Mouse (Mus musculus) ES-Bruce4 (cell line): ENCODE measurements around the gene Gm42791. TPM values are rescaled to one million over a fixed set of nuclear protein-coding genes. Genes with fewer than 3 reads are reported as not detected.

Source experiments
- H3K27ac ChIP-seq: 2 replicates; pipeline ENCODE4 v1.5.1; 2012; ENCODE audit warnings: low read length, inconsistent platforms; ENCODE audit not compliant: insufficient read depth
- H3K27me3 ChIP-seq: 2 replicates; pipeline ENCODE4 v1.6.1; 2012; ENCODE audit warnings: mild to moderate bottlenecking, low read length, inconsistent platforms; ENCODE audit not compliant: control insufficient read depth, poor library complexity, insufficient read depth, severe bottlenecking
- H3K36me3 ChIP-seq: 2 replicates; pipeline ENCODE4 v1.6.1; 2012; ENCODE audit warnings: inconsistent platforms, mild to moderate bottlenecking, low read length, moderate library complexity; ENCODE audit not compliant: control insufficient read depth, poor library complexity, insufficient read depth, severe bottlenecking
- H3K4me1 ChIP-seq: one replicate; pipeline ENCODE4 v1.8.1; 2011; ENCODE audit warnings: low read length; ENCODE audit not compliant: control insufficient read depth, insufficient read depth
- H3K4me3 ChIP-seq: 2 replicates; pipeline ENCODE4 v1.5.1; 2011; ENCODE audit warnings: low read depth, mild to moderate bottlenecking, low read length
- H3K9ac ChIP-seq: 2 replicates; pipeline ENCODE4 v1.6.1; 2012; ENCODE audit warnings: low read depth, mild to moderate bottlenecking, inconsistent platforms; ENCODE audit not compliant: poor library complexity, severe bottlenecking
- H3K9me3 ChIP-seq: replicated peaks from 2 replicates; pipeline ENCODE4 v1.6.1; 2012; ENCODE audit warnings: mild to moderate bottlenecking, low read length, inconsistent platforms; ENCODE audit not compliant: control insufficient read depth, poor library complexity, insufficient read depth, severe bottlenecking
- CTCF ChIP-seq: IDR thresholded peaks from one replicate; pipeline ENCODE4 v1.8.1; 2011; ENCODE audit warnings: low read depth, low read length
- EP300 ChIP-seq: IDR thresholded peaks from 2 replicates; pipeline ENCODE4 v1.6.1; 2011; ENCODE audit warnings: low read depth, low read length; ENCODE audit not compliant: insufficient read depth
- POLR2A ChIP-seq: IDR thresholded peaks from one replicate; pipeline ENCODE4 v1.8.1; 2011; ENCODE audit warnings: low read length; ENCODE audit not compliant: insufficient read depth
- polyA plus RNA-seq: library from polyadenylated mRNA; stranded (reverse); fragments of >200 nt; gene quantifications from 2 replicates; pipeline ENCODE4 v1.2.4, GENCODE M21; 2011; ENCODE audit warnings: low read depth; ENCODE audit not compliant: missing spikeins, insufficient read depth, insufficient read length

Gene Gm42791
- polyA plus RNA-seq, 1 experiment: 4.8 TPM

DNA sequence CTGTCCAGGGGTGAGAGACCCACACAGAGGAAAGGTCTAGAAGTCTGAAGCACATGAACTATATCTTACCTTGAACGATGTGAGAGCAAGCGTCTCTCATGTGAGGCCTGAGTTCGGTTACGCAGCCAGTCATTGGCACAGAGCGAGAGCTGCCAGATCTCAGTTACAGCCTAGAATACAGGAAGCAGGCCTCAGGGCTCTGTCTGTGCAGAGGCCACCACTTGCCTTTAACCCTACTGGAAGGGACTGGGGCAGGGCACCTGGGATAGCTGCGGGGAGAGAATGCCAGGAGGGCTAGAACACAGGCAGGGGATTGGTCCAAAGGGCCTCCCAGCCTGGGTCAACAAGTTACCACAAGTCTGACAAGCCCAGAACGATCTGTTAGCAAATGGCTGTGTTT is 4.9 kb upstream of the Gm42791 start:
- Histone ChIP-seq H3K4me3 (no peak overlapping the region), H3K27ac (no peak overlapping the region), H3K36me3 (no peaks in the 10 kb centered on the region)

DNA sequence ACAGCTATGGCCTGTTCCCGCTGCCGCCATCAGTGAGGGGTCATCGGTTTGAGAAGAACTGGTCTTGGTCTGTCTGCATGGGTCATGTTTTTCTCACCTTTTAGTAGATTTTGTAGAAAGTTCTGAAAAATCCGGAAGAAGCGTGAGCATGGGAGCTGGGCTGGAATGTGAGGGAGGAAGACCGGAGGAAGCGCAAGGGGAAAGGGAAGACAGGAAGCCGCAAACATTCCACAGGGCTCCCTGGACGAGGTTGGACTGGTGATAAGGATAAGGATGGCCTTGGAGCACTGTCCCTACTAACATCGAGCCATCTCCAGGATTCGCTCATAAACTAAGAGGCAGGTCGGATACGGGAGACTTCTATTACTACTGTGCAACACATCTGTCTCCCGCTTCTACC is 3.6 kb upstream of the Gm42791 start:
- H3K4me3 ChIP-seq: no peak overlapping the region
- no peak for TF ChIP-seq POLR2A
- TF ChIP-seq CTCF: no peak
- TF ChIP-seq EP300: no peak
- peaks cover 2% of the 10 kb centered on the region for H3K4me1 ChIP-seq
- no peaks in the 10 kb centered on the region for H3K36me3 ChIP-seq
- H3K9ac ChIP-seq: no peak overlapping the region
- no peak overlapping the region for H3K27ac ChIP-seq
- no peaks in the 10 kb centered on the region for H3K9me3 ChIP-seq
- no peaks in the 10 kb centered on the region for H3K27me3 ChIP-seq

More for the DNA sequence above, 4.9 kb upstream of the Gm42791 start:
- H3K4me1 ChIP-seq: no peaks in the 10 kb centered on the region
- H3K9me3 ChIP-seq: no peaks in the 10 kb centered on the region
- H3K27me3 ChIP-seq: no peaks in the 10 kb centered on the region
- no peak overlapping the region for H3K9ac ChIP-seq
- TF ChIP-seq POLR2A (no peak), EP300 (no peak), CTCF (no peak)

DNA sequence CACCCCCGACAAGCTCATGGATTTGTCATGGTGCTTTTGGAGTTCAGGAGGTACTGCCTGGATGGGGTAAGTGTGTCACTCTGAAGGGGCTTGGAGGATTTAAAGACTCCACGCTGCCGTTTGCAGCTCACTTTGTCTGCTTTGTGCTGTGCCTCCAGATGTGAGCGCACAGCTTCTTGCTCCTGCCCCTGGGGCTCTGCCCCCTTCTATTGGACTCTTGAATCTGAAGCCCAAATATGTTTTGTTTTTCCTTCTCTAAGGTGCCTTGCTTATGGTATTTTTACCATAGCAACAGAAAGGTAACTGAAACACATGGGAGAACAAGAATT is 1.7 kb upstream of the Gm42791 start:
- Histone ChIP-seq H3K36me3 (no peaks in the 10 kb centered on the region), H3K27me3 (no peaks in the 10 kb centered on the region), H3K4me1 (peaks cover 2% of the 10 kb centered on the region), H3K9ac (no peak overlapping the region), H3K9me3 (no peaks in the 10 kb centered on the region), H3K27ac (no peak overlapping the region), H3K4me3 (no peak overlapping the region)
- TF ChIP-seq POLR2A (no peak), CTCF (no peak), EP300 (no peak)

DNA sequence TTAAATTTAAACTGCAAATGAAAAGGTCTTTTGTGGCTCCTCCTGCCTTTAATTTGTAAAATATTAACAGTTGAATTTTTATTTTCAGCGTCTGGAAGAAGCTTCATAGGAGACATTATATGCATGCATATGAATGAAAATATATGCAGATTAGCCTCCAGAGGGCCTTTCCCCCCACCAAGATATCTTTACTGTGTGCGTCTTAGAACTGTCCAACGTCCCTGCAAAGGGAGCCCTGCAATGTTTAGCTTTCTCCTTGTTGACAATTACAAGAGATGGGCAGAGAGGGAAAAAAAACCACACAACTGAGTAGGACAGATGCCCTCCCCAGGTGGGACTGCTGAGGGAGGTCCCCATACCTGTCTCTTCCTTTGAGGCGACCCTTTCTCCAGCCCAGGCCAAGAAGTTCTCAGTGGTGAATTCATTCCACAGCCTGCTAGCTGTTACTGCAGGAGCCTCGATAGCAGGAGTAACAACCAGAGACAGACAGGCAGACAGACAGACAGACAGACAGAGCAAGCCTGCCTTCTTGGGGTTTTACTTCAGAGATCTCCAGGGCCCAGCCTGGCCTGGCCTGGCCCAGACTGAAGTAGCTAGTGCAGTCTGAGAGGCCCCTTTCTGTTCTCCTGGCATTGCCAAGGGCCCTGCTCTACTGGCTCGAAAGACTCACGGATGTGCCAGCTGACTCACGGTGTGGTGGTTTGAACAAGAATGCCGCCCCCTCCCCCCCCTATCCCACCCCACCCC is 1.2 kb upstream of the Gm42791 start:
- Histone ChIP-seq H3K4me1 (peaks cover 2% of the 10 kb centered on the region), H3K36me3 (no peaks in the 10 kb centered on the region), H3K9ac (no peak overlapping the region), H3K27ac (no peak overlapping the region), H3K9me3 (no peaks in the 10 kb centered on the region), H3K4me3 (no peak overlapping the region), H3K27me3 (no peaks in the 10 kb centered on the region)
- TF ChIP-seq CTCF (no peak), POLR2A (no peak), EP300 (no peak)

DNA sequence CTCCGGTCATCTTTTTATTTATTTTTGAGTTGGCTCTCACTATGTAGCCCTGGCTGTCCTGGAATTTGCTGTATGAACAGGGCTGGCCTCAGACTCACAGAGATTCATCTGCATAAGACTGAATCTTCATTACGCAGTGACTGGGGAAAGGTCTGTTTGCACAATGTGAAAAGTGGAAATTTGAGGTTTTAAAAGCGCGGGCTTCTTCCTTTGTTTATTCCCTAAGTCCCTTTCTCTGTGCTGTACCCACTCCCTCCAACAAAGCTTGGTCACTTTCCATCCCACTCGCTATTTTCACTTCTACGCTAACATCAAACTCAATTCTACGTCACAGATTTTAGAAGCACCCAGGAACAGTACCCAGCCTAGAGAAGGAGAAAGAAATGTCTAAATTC is 639 bp downstream of the Gm42791 start:
- Histone ChIP-seq H3K4me3 (peak overlapping the region; percentile 20; the same call in 1 of the 2 replicates), H3K36me3 (no peaks in the 10 kb centered on the region), H3K9ac (peak overlapping the region; percentile 24), H3K27me3 (no peaks in the 10 kb centered on the region), H3K27ac (no peak overlapping the region), H3K9me3 (no peaks in the 10 kb centered on the region), H3K4me1 (peaks cover 2% of the 10 kb centered on the region)
- TF ChIP-seq EP300 (no peak), POLR2A (no peak), CTCF (no peak)

DNA sequence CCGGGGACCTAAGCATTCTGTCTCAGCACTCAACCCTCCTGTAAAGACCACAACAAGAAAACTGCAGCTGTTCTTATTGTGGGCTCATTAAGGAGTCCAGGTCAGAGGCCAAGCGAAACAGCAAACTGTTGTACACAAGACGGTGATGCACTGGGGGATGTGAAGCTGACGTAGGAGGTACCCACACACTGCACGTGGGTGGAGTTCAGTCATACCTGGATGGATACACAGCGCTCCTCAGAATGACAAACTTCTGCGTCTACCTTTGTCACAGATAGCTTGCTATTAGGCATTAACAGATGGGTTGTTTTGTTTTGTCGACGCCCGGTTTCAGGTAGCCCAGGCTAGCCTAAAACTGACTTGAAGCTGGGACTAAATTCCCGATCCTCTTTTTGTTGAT is 2.3 kb downstream of the Gm42791 start:
- H3K9ac ChIP-seq: no peak overlapping the region
- peaks cover 2% of the 10 kb centered on the region for H3K4me1 ChIP-seq
- no peak overlapping the region for H3K4me3 ChIP-seq
- H3K9me3 ChIP-seq: no peaks in the 10 kb centered on the region
- no peak overlapping the region for H3K27ac ChIP-seq
- H3K36me3 ChIP-seq: no peaks in the 10 kb centered on the region
- no peaks in the 10 kb centered on the region for H3K27me3 ChIP-seq
- no peak for TF ChIP-seq EP300
- TF ChIP-seq POLR2A: no peak
- no peak for TF ChIP-seq CTCF
